Mouse (Mus musculus): ENCODE results near the gene Myo5a. TPM values are rescaled to one million over a fixed set of nuclear protein-coding genes. Genes with fewer than 3 reads are reported as not detected.

Gene Myo5a
- polyA plus RNA-seq, 1 experiment from 2014 or later = 20.6 TPM

GRCm38 (mm10) chr9:75219942-75220341, 149.1 kb downstream of the Myo5a start:
- 67% methylated on average over 5 of the region's 5 CpGs for WGBS
- H3K4me1 ChIP-seq (ENCODE audit: insufficient read depth) = no peaks in the 10 kb centered on the region
- H3K9me3 ChIP-seq (ENCODE audit: low read depth, low read length) = no peaks in the 10 kb centered on the region
- H3K4me2 ChIP-seq = no peak overlapping the region
- H3K36me3 ChIP-seq (ENCODE audit: insufficient read depth) = peaks cover 15% of the 10 kb centered on the region; the same call in 1 of the 2 replicates
- no peak for TF ChIP-seq CTCF (IDR thresholded peaks at IDR 0.05; ENCODE audit: low read depth)
- no peaks in the 10 kb centered on the region for H3K27me3 ChIP-seq (ENCODE audit: insufficient read depth, low read length)
- no peak for DNase-seq
- no peak for ATAC-seq (ENCODE audit: insufficient read depth)
- H3K27ac ChIP-seq (ENCODE audit: low read depth) = no peak overlapping the region
- no peak overlapping the region for H3K9ac ChIP-seq
- no peak overlapping the region for H3K4me3 ChIP-seq (ENCODE audit: low read depth, low read length)

- Histone ChIP-seq H3K27me3 (ENCODE audit: insufficient read depth, low read length) (no peaks in the 10 kb centered on the region), H3K4me3 (ENCODE audit: low read depth, low read length) (no peak overlapping the region), H3K27ac (ENCODE audit: low read depth) (no peak overlapping the region), H3K36me3 (ENCODE audit: insufficient read depth) (0 out of 2 replicates have a peak, but pooled peaks cover 4% of the 10 kb centered on the region), H3K9ac (no peak overlapping the region), H3K4me2 (no peak overlapping the region), H3K9me3 (ENCODE audit: low read depth, low read length) (no peaks in the 10 kb centered on the region), H3K4me1 (ENCODE audit: insufficient read depth) (no peaks in the 10 kb centered on the region)
- TF ChIP-seq CTCF (IDR thresholded peaks at IDR 0.05; ENCODE audit: low read depth) = no peak
- peak; percentile 87; the same call in 1 of the 2 replicates for ATAC-seq (ENCODE audit: insufficient read depth)
- peak; percentile 51 for DNase-seq
- WGBS = 57% methylated on average over 10 of the region's 10 CpGs
Observed at GRCm38 (mm10) chr9:75221420-75222287, 150.8 kb downstream of the Myo5a start.

GRCm38 (mm10) chr9:75231841-75232746, 161.3 kb downstream of the Myo5a start, which contains the start of gene Myo5c:
Gene Myo5c, plus strand, starts transcription at chr9:75232020.
- Histone ChIP-seq H3K27me3 (ENCODE audit: insufficient read depth, low read length) (peaks cover 18% of the 10 kb centered on the region; the same call in 1 of the 2 replicates), H3K36me3 (ENCODE audit: insufficient read depth) (no peaks in the 10 kb centered on the region), H3K27ac (ENCODE audit: low read depth) (peak within 1 kb of the TSS; percentile 88), H3K9me3 (ENCODE audit: low read depth, low read length) (no peaks in the 10 kb centered on the region), H3K4me1 (ENCODE audit: insufficient read depth) (peaks cover 5% of the 10 kb centered on the region; the same call in 1 of the 2 replicates), H3K9ac (peak within 1 kb of the TSS; percentile 60), H3K4me3 (ENCODE audit: low read depth, low read length) (peak within 1 kb of the TSS; percentile 48), H3K4me2 (peak within 1 kb of the TSS; percentile 60)
- TF ChIP-seq CTCF (IDR thresholded peaks at IDR 0.05; ENCODE audit: low read depth) = no peak
- WGBS = 3% methylated on average over 48 of the region's 48 CpGs
- ATAC-seq (ENCODE audit: insufficient read depth) (peak; percentile 61), DNase-seq (peak; percentile 71)

GRCm38 (mm10) chr9:75232860-75233259, 162.0 kb downstream of the Myo5a start:
- Histone ChIP-seq H3K4me3 (ENCODE audit: low read depth, low read length) (peak overlapping the region; percentile 48), H3K4me2 (peak overlapping the region; percentile 60), H3K27me3 (ENCODE audit: insufficient read depth, low read length) (peaks cover 18% of the 10 kb centered on the region; the same call in 1 of the 2 replicates), H3K27ac (ENCODE audit: low read depth) (peak overlapping the region; percentile 88; the same call in 1 of the 2 replicates), H3K9ac (peak overlapping the region; percentile 60; the same call in 1 of the 2 replicates), H3K4me1 (ENCODE audit: insufficient read depth) (peaks cover 5% of the 10 kb centered on the region; the same call in 1 of the 2 replicates), H3K36me3 (ENCODE audit: insufficient read depth) (no peaks in the 10 kb centered on the region), H3K9me3 (ENCODE audit: low read depth, low read length) (no peaks in the 10 kb centered on the region)
- ATAC-seq (ENCODE audit: insufficient read depth) (no peak), DNase-seq (no peak)
- 14% methylated on average over 8 of the region's 8 CpGs for WGBS
- no peak for TF ChIP-seq CTCF (IDR thresholded peaks at IDR 0.05; ENCODE audit: low read depth)

GRCm38 (mm10) chr9:75234271-75234741, 163.5 kb downstream of the Myo5a start:
- peak overlapping the region; percentile 38; the same call in 1 of the 2 replicates for H3K9ac ChIP-seq
- no peaks in the 10 kb centered on the region for H3K36me3 ChIP-seq (ENCODE audit: insufficient read depth)
- WGBS = 15% methylated on average over 7 of the region's 7 CpGs
- ATAC-seq (ENCODE audit: insufficient read depth) (peak; percentile 78), DNase-seq (peak; percentile 54)
- no peaks in the 10 kb centered on the region for H3K9me3 ChIP-seq (ENCODE audit: low read depth, low read length)
- H3K27me3 ChIP-seq (ENCODE audit: insufficient read depth, low read length) = peaks cover 18% of the 10 kb centered on the region; the same call in 1 of the 2 replicates
- no peak for TF ChIP-seq CTCF (IDR thresholded peaks at IDR 0.05; ENCODE audit: low read depth)
- peak overlapping the region; percentile 60 for H3K4me2 ChIP-seq
- H3K4me3 ChIP-seq (ENCODE audit: low read depth, low read length) = peak overlapping the region; percentile 48; the same call in 1 of the 2 replicates
- peak overlapping the region; percentile 88 for H3K27ac ChIP-seq (ENCODE audit: low read depth)
- H3K4me1 ChIP-seq (ENCODE audit: insufficient read depth) = peaks cover 5% of the 10 kb centered on the region; the same call in 1 of the 2 replicates

- DNase-seq (peak; percentile 23), ATAC-seq (ENCODE audit: insufficient read depth) (peak; percentile 3; the same call in 1 of the 2 replicates)
- Histone ChIP-seq H3K9me3 (ENCODE audit: low read depth, low read length) (no peaks in the 10 kb centered on the region), H3K27me3 (ENCODE audit: insufficient read depth, low read length) (peaks cover 18% of the 10 kb centered on the region; the same call in 1 of the 2 replicates), H3K27ac (ENCODE audit: low read depth) (peak overlapping the region; percentile 88), H3K4me2 (peak overlapping the region; percentile 40), H3K4me1 (ENCODE audit: insufficient read depth) (peaks cover 5% of the 10 kb centered on the region; the same call in 1 of the 2 replicates), H3K9ac (no peak overlapping the region), H3K4me3 (ENCODE audit: low read depth, low read length) (peak overlapping the region; percentile 3; the same call in 1 of the 2 replicates), H3K36me3 (ENCODE audit: insufficient read depth) (no peaks in the 10 kb centered on the region)
- 57% methylated on average over 12 of the region's 12 CpGs for WGBS
- no peak for TF ChIP-seq CTCF (IDR thresholded peaks at IDR 0.05; ENCODE audit: low read depth)
Observed at GRCm38 (mm10) chr9:75234983-75235627, 164.3 kb downstream of the Myo5a start.

All from lung, embryonic 14.5 days (tissue).